Comparison of ENCODE assay signal across 8 mouse cellular contexts in the genomic region with DNA sequence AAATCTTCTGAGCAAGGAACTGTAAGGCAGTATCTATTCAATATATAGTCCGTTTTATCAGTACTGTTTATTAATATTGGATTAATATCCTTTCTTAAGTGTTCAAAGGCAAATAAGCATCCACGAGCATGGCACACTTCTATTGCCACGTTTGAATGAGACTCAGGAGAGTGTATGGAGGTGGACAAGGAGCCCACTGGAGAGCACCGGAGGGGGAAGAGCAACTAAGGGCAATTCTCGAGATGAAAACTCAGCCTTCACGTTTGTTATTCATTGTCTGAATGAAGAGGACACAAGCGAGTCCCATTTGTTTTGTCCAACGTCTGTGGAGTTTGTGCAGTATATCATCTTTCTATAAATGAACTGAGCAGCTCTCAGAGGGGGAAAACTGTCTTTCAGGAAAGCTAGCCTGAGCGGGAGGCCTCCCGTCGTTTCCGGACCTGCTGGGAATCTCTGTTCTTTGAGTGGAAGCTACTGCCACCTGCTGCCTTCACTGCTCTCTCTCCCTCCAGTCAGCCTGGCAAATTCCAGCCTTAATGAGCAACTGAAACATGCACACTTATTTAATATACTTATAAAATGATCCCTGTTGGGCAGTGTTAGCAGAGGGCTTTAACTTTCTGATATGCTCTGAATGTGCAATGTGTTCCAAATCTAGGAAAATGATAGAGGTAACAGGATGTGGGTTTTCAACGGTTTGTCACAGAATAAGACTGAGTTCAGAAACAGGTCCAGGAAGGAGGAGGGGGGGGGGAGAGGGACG. TPM values are rescaled to one million over a fixed set of nuclear protein-coding genes. Genes with fewer than 3 reads are reported as not detected.
DNase-seq lines count a peak whose midpoint lies in the region; ATAC-seq and TF ChIP-seq lines count a peak whose summit lies in the region.

No protein-coding gene starts in this region.

- H3K4me3 ChIP-seq in ES-E14 (ENCODE audit: insufficient read depth in 1 of 2, low read depth in 1 of 2, low read length in 2 of 2, poor library complexity in 1 of 2, severe bottlenecking in 1 of 2): no peak overlapping the region
- H3K4me3 ChIP-seq in hindbrain, embryonic 15.5 days: no peak overlapping the region

- no peak overlapping the region for H3K9ac ChIP-seq in ES-E14 (ENCODE audit: insufficient read depth, low read depth, low read length, poor library complexity, severe bottlenecking)
- no peak overlapping the region for H3K9ac ChIP-seq in hindbrain, embryonic 15.5 days

- peak overlapping the region; percentile 38 for H3K4me2 ChIP-seq in hindbrain, embryonic 15.5 days

- H3K36me3 ChIP-seq in ES-E14 (ENCODE audit: control insufficient read depth, insufficient read depth, low read length, poor library complexity, severe bottlenecking): no peaks in the 10 kb centered on the region
- no peaks in the 10 kb centered on the region for H3K36me3 ChIP-seq in hindbrain, embryonic 15.5 days

- in situ Hi-C loops in ES-E14 (cut with MboI; ENCODE audit: low sequenced_read_pairs in 2 of 2, unreplicated experiment in 2 of 2): loop anchor here (10.0 to 25.0 kb wide), 2 partner anchors 193 to 200 kb away; no protein-coding TSS in a partner anchor

- no peaks in the 10 kb centered on the region for H3K9me3 ChIP-seq in ES-E14 (ENCODE audit: control insufficient read depth, insufficient read depth, low read depth, low read length)
- no peaks in the 10 kb centered on the region for H3K9me3 ChIP-seq in hindbrain, embryonic 15.5 days

- H3K27me3 ChIP-seq in hindbrain, embryonic 15.5 days: no peaks in the 10 kb centered on the region

- H3K4me1 ChIP-seq in ES-E14 (ENCODE audit: control insufficient read depth in 2 of 2, insufficient read depth in 2 of 2, low read length in 2 of 2, poor library complexity in 1 of 2): no peaks in the 10 kb centered on the region
- 0 out of 2 replicates have a peak, but pooled peaks cover 3% of the 10 kb centered on the region for H3K4me1 ChIP-seq in hindbrain, embryonic 15.5 days (replicated peaks)

- ATAC-seq in hindbrain, embryonic 15.5 days (ENCODE audit: low FRiP score, low read depth): peak; percentile 78
- ATAC-seq in monocyte, adult 5-6 weeks (replicated peaks; ENCODE audit: insufficient number of reproducible peaks, low FRiP score, low TSS enrichment, poor library complexity, severe bottlenecking): no peak

- WGBS in hindbrain, embryonic 15.5 days: 17% methylated on average over 14 of the region's 14 CpGs

- no peak overlapping the region for H3K27ac ChIP-seq in ES-E14 (ENCODE audit: insufficient read depth, low read depth, low read length, poor library complexity, severe bottlenecking)
- no peak overlapping the region for H3K27ac ChIP-seq in hindbrain, embryonic 15.5 days (replicated peaks)

- peak; percentile 25 for DNase-seq in ES-E14 (ENCODE audit: low read depth, low spot score)
- peak; percentile 43 for DNase-seq in brain, embryonic 18.5 days (ENCODE audit: low read depth, low spot score)
- peak; percentile 10 to 67 for DNase-seq in frontal cortex, adult 2 months (ENCODE audit: extremely low spot score in 1 of 2, low spot score in 1 of 2)
- peak; percentile 52 to 72 for DNase-seq in layer of hippocampus, postnatal 10 days (ENCODE audit: low spot score in 2 of 2)
- peak; percentile 53 for DNase-seq in lung, postnatal 36 days
- peak; percentile 62 for DNase-seq in right cerebral cortex, postnatal 4 days

TF ChIP-seq in ES-E14, 5 proteins besides CTCF, POLR2A, EP300 and RAD21:
- TF ChIP-seq ZNF384 (IDR thresholded peaks at IDR 0.05; ENCODE audit: low read depth, low read length) (no peak), HCFC1 (IDR thresholded peaks at IDR 0.05; ENCODE audit: borderline replicate concordance, insufficient read depth, low read length) (no peak), MAFK (IDR thresholded peaks at IDR 0.05; ENCODE audit: insufficient read depth, low read depth, low read length) (no peak), ZC3H11A (IDR thresholded peaks at IDR 0.05; ENCODE audit: borderline replicate concordance, low read depth, low read length) (peak; percentile 16; the same call in 1 of the 2 replicates)
TF ChIP-seq in ES-E14: peak in this region for 1.

RNA-seq across cellular contexts. Expression of a gene that starts 26.3 kb away (rescaled TPM):
- 0.13 and 0.26 TPM in 2 replicates for total RNA-seq in ES-E14 (2012; rRNA removed)
- polyA plus RNA-seq in frontal cortex, adult 2 months (2012; rRNA removed): 2.8 and 3.6 TPM in 2 replicates
- polyA plus RNA-seq in hindbrain, embryonic 15.5 days (2015; fragmentation: Nextera tagmentation; extraction: Ambion mirVana): 0.92 and 1.9 TPM in 2 replicates
- 1 to 10 TPM; 2.6 to 3.5 TPM for total RNA-seq in layer of hippocampus, postnatal 10 days (2021)
- 0.39 TPM in 1 of 3 replicates, not detected in the others for total RNA-seq in monocyte, adult 5-6 weeks (2017)
